Mouse (Mus musculus) activated CD4-positive, CD25-positive, alpha-beta regulatory T cell, adult 4 months (primary cell): ENCODE measurements around the gene Ddn. TPM values are rescaled to one million over a fixed set of nuclear protein-coding genes. Genes with fewer than 3 reads are reported as not detected.
"Not testable (repeated sequence)": the region's sequence is repeated elsewhere in the genome, so short reads cannot be mapped to it uniquely, and the experiment has no call there.

Source experiments
- ATAC-seq: one replicate; pipeline ENCODE4 v1.8.0; 2017
- polyA plus RNA-seq, 2 experiments: library from polyadenylated mRNA; unstranded; fragments of 100-300 nt; shearing (Covaris generic); gene quantifications; one replicate each; pipeline ENCODE4 v1.2.1; 2017

The Ddn gene
- polyA plus RNA-seq, 2 experiments from 2014 or later = not detected

GRCm38 (mm10) chr15:98830736-98831683 is 21.7 kb upstream of the Ddn start, which contains the start of gene Prkag1:
Gene Prkag1, minus strand, starts transcription at chr15:98831521.
- ATAC-seq = peak; percentile 88

- no peak for ATAC-seq
Observed at GRCm38 (mm10) chr15:98827611-98828011, 18.3 kb upstream of the Ddn start.

GRCm38 (mm10) chr15:98823434-98823833 is 14.1 kb upstream of the Ddn start:
- no peak for ATAC-seq

- no peak for ATAC-seq
Observed at GRCm38 (mm10) chr15:98822147-98822546, 12.9 kb upstream of the Ddn start.

GRCm38 (mm10) chr15:98821403-98821802 is 12.1 kb upstream of the Ddn start:
- ATAC-seq = no peak

GRCm38 (mm10) chr15:98820937-98821336 is 11.6 kb upstream of the Ddn start:
- no peak for ATAC-seq

- no peak for ATAC-seq
Observed at GRCm38 (mm10) chr15:98818171-98818570, 8.9 kb upstream of the Ddn start.

- no peak for ATAC-seq
Observed at GRCm38 (mm10) chr15:98812741-98813424, 3.6 kb upstream of the Ddn start.

- ATAC-seq = not testable (repeated sequence)
Observed at GRCm38 (mm10) chr15:98810212-98810611, 922 bp upstream of the Ddn start.

- ATAC-seq = no peak
Observed at GRCm38 (mm10) chr15:98808651-98809134, 597 bp downstream of the Ddn start.

- peak; percentile 37 for ATAC-seq
Observed at GRCm38 (mm10) chr15:98807895-98808650, 1.2 kb downstream of the Ddn start.

GRCm38 (mm10) chr15:98806809-98807770 is 2.2 kb downstream of the Ddn start:
- no peak for ATAC-seq

- no peak for ATAC-seq
Observed at GRCm38 (mm10) chr15:98806071-98806808, 3.0 kb downstream of the Ddn start.

- ATAC-seq = peak; percentile 15
Observed at GRCm38 (mm10) chr15:98805324-98806040, 3.8 kb downstream of the Ddn start.

GRCm38 (mm10) chr15:98804054-98804453 is 5.2 kb downstream of the Ddn start:
- ATAC-seq = peak; percentile 34

- ATAC-seq = no peak
Observed at GRCm38 (mm10) chr15:98802926-98803325, 6.4 kb downstream of the Ddn start.

GRCm38 (mm10) chr15:98799396-98799795 is 9.9 kb downstream of the Ddn start:
- ATAC-seq = peak; percentile 45

GRCm38 (mm10) chr15:98798903-98799302 is 10.4 kb downstream of the Ddn start:
- ATAC-seq = no peak

GRCm38 (mm10) chr15:98797835-98798492 is 11.3 kb downstream of the Ddn start:
- ATAC-seq = no peak
